Comparison of ENCODE assay signal across 16 mouse cellular contexts in genomic region chr5:131843766-131844518, GRCm38 (mm10).
DNase-seq lines count a peak whose midpoint lies in the region; ATAC-seq and TF ChIP-seq lines count a peak whose summit lies in the region.
"Had no signal": no experiment of that assay in that cellular context is flagged by ENCODE, and none has a peak within 500 bp of the region (broad histone marks: within the 10 kb centered on the region; RNA-seq: fewer than 3 reads in every experiment).

No protein-coding gene starts in this region.

- H3K4me3 ChIP-seq in kidney, postnatal 0 days (replicated peaks; ENCODE audit: low read depth, low read length): no peak overlapping the region
- H3K4me3 ChIP-seq in forebrain, embryonic 16.5 days (replicated peaks; ENCODE audit: low read length): no peak overlapping the region
- no peak overlapping the region for H3K4me3 ChIP-seq in neural tube, embryonic 13.5 days
- no peak overlapping the region for H3K4me3 ChIP-seq in stomach, postnatal 0 days (ENCODE audit: low read depth, low read length)
- H3K4me3 ChIP-seq: embryonic facial prominence, embryonic 12.5 days; heart, embryonic 15.5 days; limb, embryonic 15.5 days; myocyte had no signal

- no peak for TF ChIP-seq CTCF in kidney, postnatal 0 days (IDR thresholded peaks at IDR 0.05; ENCODE audit: low read depth)
- TF ChIP-seq CTCF in stomach, postnatal 0 days (IDR thresholded peaks at IDR 0.05; ENCODE audit: low read depth): no peak

- no peaks in the 10 kb centered on the region for H3K9me3 ChIP-seq in kidney, postnatal 0 days (replicated peaks; ENCODE audit: low read length)
- H3K9me3 ChIP-seq in forebrain, embryonic 16.5 days (ENCODE audit: control insufficient read depth, low read length): no peaks in the 10 kb centered on the region
- H3K9me3 ChIP-seq in neural tube, embryonic 13.5 days: no peaks in the 10 kb centered on the region
- no peaks in the 10 kb centered on the region for H3K9me3 ChIP-seq in stomach, postnatal 0 days (ENCODE audit: control insufficient read depth, low read length)
- H3K9me3 ChIP-seq: embryonic facial prominence, embryonic 12.5 days; heart, embryonic 15.5 days; limb, embryonic 15.5 days had no signal

- no peak overlapping the region for H3K9ac ChIP-seq in kidney, postnatal 0 days (ENCODE audit: low read depth, low read length)
- H3K9ac ChIP-seq in forebrain, embryonic 16.5 days (replicated peaks; ENCODE audit: low read depth, low read length): no peak overlapping the region
- peak overlapping the region; percentile 9; the same call in 1 of the 2 replicates for H3K9ac ChIP-seq in neural tube, embryonic 13.5 days
- H3K9ac ChIP-seq in stomach, postnatal 0 days (ENCODE audit: low read length): no peak overlapping the region
- H3K9ac ChIP-seq: embryonic facial prominence, embryonic 12.5 days; heart, embryonic 15.5 days; limb, embryonic 15.5 days had no signal

- WGBS in kidney, postnatal 0 days: 35% methylated on average over 9 of the region's 9 CpGs
- 36% methylated on average over 9 of the region's 9 CpGs for WGBS in forebrain, embryonic 16.5 days
- 24% methylated on average over 9 of the region's 9 CpGs for WGBS in neural tube, embryonic 13.5 days
- WGBS in stomach, postnatal 0 days: 64% methylated on average over 9 of the region's 9 CpGs

- no peak overlapping the region for H3K4me2 ChIP-seq in kidney, postnatal 0 days (ENCODE audit: low read length)
- no peak overlapping the region for H3K4me2 ChIP-seq in forebrain, embryonic 16.5 days (ENCODE audit: low read length)
- H3K4me2 ChIP-seq in neural tube, embryonic 13.5 days: peak overlapping the region; percentile 24
- H3K4me2 ChIP-seq in stomach, postnatal 0 days (replicated peaks; ENCODE audit: low read depth): no peak overlapping the region
- H3K4me2 ChIP-seq: embryonic facial prominence, embryonic 12.5 days; heart, embryonic 15.5 days; limb, embryonic 15.5 days had no signal

- H3K4me1 ChIP-seq in kidney, postnatal 0 days (replicated peaks; ENCODE audit: insufficient read depth, low read length): peaks cover 9% of the 10 kb centered on the region; the same call in 1 of the 2 replicates
- H3K4me1 ChIP-seq in forebrain, embryonic 16.5 days (replicated peaks; ENCODE audit: control insufficient read depth, insufficient read depth, low read length): peaks cover 16% of the 10 kb centered on the region
- H3K4me1 ChIP-seq in neural tube, embryonic 13.5 days (replicated peaks): peaks cover 47% of the 10 kb centered on the region
- H3K4me1 ChIP-seq in stomach, postnatal 0 days (replicated peaks; ENCODE audit: control insufficient read depth, insufficient read depth): no peaks in the 10 kb centered on the region
- H3K4me1 ChIP-seq: heart, embryonic 15.5 days had no signal

- H3K36me3 ChIP-seq in kidney, postnatal 0 days (ENCODE audit: insufficient read depth, low read length): no peaks in the 10 kb centered on the region
- H3K36me3 ChIP-seq in forebrain, embryonic 16.5 days (ENCODE audit: control insufficient read depth, insufficient read depth): no peaks in the 10 kb centered on the region
- H3K36me3 ChIP-seq in neural tube, embryonic 13.5 days: no peaks in the 10 kb centered on the region
- no peaks in the 10 kb centered on the region for H3K36me3 ChIP-seq in stomach, postnatal 0 days (ENCODE audit: control insufficient read depth, insufficient read depth, low read length)
- H3K36me3 ChIP-seq: embryonic facial prominence, embryonic 12.5 days; heart, embryonic 15.5 days; limb, embryonic 15.5 days had no signal

- H3K27ac ChIP-seq in kidney, postnatal 0 days: no peak overlapping the region
- no peak overlapping the region for H3K27ac ChIP-seq in forebrain, embryonic 16.5 days (ENCODE audit: low read length)
- peak overlapping the region; percentile 75 for H3K27ac ChIP-seq in neural tube, embryonic 13.5 days (replicated peaks)
- H3K27ac ChIP-seq in stomach, postnatal 0 days (replicated peaks): no peak overlapping the region
- H3K27ac ChIP-seq: embryonic facial prominence, embryonic 12.5 days; heart, embryonic 15.5 days; limb, embryonic 15.5 days had no signal

- H3K27me3 ChIP-seq in kidney, postnatal 0 days (ENCODE audit: insufficient read depth, low read length): no peaks in the 10 kb centered on the region
- H3K27me3 ChIP-seq in forebrain, embryonic 16.5 days (replicated peaks; ENCODE audit: control insufficient read depth, insufficient read depth, low read length): no peaks in the 10 kb centered on the region
- H3K27me3 ChIP-seq in neural tube, embryonic 13.5 days: peaks cover 8% of the 10 kb centered on the region
- no peaks in the 10 kb centered on the region for H3K27me3 ChIP-seq in stomach, postnatal 0 days (ENCODE audit: control insufficient read depth, insufficient read depth, low read length)
- H3K27me3 ChIP-seq: heart, embryonic 15.5 days; limb, embryonic 15.5 days; Patski had no signal

- no peak for DNase-seq in kidney, postnatal 0 days (ENCODE audit: low spot score)
- no peak for DNase-seq in kidney, adult 11 months
- DNase-seq in lung, postnatal 14 days: no peak
- no peak for DNase-seq in embryo, embryonic 10.5 days (ENCODE audit: low spot score)
- DNase-seq in stomach, postnatal 0 days (ENCODE audit: low spot score): no peak
- DNase-seq: adrenal gland, adult 8-10 months; cerebellum, adult 11 months had no signal

- ATAC-seq in kidney, postnatal 0 days (replicated peaks; ENCODE audit: low FRiP score, low read depth): peak; percentile 63
- ATAC-seq in common myeloid progenitor, adult 5-6 weeks (replicated peaks; ENCODE audit: low read depth, poor library complexity, severe bottlenecking): 0 out of 2 replicates have a peak, but pooled peaks have one; percentile 24
- ATAC-seq in forebrain, embryonic 16.5 days: peak; percentile 54
- peak; percentile 80 for ATAC-seq in neural tube, embryonic 13.5 days (ENCODE audit: low read depth)
- no peak for ATAC-seq in stomach, postnatal 0 days (ENCODE audit: low FRiP score, low TSS enrichment)
- ATAC-seq: intestine, postnatal 0 days; Patski had no signal

- TF ChIP-seq EP300 in stomach, postnatal 0 days (optimal IDR thresholded peaks at IDR 0.05): no peak
